Mouse (Mus musculus) ES-CJ7 (cell line): ENCODE data around the gene Lrp8.

Source experiments
- DNase-seq: peaks from one replicate; pipeline ENCODE4 v3.0.0; 2011; ENCODE audit warnings: low read depth, low spot score

Gene Lrp8

DNA sequence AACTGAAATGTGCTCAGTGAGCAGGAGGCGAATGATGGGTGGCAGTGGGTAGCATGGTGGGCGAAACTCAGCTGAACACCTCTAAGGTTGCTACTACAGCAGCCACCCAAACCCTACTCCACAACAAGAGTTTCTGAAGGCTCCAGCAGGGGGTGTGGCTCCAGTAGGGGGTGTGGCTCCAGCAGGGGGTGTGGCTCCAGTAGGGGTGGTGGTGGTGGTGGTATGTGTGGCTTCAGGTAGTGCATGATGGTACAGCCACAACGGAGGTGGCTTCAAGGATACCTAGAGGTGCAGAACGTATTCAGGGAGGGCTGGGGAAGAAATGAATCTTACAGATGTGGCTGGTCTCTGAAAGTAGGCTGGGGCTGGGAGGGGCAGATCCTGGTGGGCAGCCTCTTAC is 5.7 kb downstream of the Lrp8 start:
- peak; percentile 36 for DNase-seq

DNA sequence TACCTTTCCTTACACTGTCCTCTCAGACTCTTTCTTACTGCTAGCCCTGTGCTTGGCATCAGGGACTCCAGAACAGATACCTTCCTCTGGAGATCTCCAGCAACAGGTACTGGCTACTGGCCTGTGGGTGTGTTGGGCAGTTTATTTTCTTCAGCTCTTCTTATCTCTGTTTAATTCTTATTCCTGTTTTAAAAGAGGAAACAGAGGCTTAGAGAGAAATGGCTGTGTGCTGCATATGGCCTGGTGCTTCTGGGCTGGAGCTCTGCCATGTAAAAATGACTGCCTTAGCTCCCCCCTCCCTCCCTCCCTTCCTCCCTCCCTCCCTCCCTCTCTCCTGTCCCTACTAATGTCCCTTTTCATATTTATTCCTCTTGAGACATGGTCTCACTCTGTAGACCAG is 6.6 kb downstream of the Lrp8 start:
- DNase-seq = no peak

DNA sequence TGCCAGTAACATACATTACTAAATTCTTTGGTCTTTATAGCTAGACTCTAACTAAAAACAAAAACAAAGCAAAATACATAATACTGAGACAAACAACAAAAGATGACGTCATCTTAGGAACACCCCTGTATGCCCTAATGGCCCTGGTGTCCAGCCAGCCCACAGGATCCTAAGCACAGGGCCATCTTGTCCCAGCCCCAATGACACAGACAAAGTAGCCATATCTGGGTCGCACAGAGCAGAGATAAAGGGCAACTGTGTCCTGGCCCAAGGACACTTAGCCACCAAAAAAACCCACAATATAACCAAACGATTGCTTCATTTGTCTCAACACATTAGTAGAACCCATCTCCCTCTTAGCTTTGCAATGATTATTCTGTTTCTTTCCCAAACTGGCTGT is 8.9 kb downstream of the Lrp8 start:
- no peak for DNase-seq

DNA sequence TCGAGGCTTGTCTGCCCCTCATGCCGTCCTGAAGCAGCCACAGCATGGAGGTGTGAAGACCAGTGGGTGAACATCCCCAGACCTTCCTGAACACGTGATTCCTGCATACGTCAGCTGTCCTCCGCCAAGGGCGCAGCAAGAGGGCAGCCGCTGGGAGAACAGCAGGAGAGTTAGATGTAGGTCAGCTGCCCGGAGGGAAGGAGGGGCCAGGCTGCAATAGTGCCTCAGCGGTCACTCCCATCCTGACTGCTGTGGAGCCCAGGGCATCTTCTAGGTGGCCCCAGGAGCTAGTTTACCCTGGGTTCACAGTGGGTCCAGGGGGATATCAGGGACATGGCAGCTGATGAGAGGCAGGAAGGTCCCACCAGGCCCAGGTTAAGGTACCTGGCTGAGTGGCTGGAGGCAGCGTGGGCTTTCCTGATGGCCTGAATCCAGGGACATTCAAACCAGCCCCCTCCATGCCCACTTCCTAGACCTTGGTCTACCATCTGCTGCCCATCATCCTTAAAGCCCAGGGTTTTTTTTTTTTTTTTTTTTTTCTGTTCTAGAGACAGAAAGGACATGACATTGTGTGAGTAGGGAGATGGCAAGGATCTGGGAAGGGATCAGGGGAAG is 9.8 kb downstream of the Lrp8 start:
- no peak for DNase-seq

DNA sequence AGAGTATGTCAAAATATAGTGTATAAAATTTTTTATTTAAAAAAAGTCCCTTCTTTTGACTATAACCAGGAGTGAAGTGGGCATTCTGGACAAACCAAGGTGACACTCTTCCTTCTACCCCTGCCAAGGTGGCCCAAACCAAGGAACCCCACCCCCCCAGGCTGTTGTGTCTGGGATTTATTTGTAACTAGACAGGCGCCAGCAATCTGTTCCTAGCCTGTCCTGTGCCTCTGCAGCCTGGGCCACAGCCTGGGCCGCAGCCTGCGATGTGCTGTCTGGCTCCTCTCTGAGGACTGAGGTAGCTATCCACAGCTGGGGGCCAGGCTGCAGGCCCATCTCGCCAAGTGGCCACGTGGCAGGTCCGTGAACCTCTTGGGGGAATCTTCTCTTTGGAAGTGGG is 10.3 kb downstream of the Lrp8 start:
- DNase-seq = no peak

DNA sequence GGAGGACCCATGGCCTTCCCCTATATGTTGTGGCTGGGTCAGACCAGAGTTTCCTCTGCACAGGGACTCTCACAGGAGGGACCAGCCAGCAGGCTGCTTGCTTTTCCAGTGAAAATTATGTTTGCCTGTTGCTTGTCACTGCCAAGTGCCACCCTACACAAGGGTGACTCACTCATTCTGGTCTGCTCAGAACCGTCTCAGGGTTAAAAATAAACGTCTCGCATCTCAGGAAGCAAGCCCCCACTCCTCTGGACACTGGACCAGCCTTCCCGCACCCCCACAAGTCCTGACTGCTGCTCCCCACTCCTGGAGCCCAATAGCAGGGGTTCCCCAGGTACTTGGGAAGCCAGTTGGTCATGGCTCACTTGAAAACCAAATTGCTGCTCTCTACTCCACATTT is 14.4 kb downstream of the Lrp8 start:
- DNase-seq = no peak

DNA sequence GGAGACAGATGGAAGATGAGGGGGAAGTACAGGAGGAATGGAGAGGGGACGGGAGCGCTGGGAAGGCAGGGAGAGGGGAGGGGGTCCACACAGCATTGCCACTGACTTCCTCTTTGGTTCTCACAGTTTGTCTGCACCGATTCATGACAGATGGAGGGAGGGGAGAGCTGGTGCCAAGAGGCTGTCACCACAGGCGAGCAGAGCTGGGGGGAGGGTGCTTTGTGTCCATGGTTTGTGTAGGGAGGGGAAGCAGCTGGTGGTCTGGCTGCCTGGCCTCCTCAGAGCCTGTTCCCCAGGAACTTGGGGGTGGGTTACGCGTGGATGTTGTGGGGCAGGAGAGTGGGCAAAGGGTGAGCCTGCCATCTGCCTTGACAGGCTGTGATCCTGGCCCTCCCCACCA is 15.4 kb downstream of the Lrp8 start:
- no peak for DNase-seq

DNA sequence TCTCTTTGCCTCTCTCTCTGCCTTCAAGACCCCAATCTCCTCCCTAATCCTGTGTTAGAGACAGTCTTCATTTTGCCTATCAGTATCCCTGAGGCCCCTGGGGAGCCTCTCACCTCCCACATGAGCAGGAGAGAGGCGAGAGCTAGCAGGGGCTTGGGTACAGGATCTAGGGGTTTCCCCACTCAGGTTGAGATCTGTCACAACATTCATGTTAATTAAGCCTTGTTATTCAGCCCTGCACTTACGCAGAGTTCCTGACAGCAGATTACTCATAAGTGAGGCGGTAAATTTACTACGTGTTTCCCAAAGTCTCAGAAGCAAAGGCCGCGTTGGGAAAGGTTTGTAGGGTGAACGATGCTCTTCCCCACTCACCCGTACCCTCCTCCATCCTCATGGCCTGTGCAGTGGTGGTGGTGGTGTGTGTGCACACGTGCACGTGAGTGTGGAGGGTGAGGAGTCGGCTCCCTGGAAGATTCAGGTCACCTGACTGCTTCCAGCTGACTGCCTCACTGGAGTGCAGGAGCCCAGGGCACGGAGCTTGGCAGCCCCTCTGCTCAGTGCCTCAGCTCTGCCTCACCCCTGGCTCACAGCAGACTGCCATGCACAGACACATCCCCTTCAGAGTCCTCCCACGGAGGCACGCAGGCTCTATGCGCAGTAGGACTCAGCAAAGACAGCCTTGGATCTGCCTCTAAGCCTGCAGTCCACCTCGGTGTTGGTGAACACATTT is 18.1 kb downstream of the Lrp8 start:
- no peak for DNase-seq

DNA sequence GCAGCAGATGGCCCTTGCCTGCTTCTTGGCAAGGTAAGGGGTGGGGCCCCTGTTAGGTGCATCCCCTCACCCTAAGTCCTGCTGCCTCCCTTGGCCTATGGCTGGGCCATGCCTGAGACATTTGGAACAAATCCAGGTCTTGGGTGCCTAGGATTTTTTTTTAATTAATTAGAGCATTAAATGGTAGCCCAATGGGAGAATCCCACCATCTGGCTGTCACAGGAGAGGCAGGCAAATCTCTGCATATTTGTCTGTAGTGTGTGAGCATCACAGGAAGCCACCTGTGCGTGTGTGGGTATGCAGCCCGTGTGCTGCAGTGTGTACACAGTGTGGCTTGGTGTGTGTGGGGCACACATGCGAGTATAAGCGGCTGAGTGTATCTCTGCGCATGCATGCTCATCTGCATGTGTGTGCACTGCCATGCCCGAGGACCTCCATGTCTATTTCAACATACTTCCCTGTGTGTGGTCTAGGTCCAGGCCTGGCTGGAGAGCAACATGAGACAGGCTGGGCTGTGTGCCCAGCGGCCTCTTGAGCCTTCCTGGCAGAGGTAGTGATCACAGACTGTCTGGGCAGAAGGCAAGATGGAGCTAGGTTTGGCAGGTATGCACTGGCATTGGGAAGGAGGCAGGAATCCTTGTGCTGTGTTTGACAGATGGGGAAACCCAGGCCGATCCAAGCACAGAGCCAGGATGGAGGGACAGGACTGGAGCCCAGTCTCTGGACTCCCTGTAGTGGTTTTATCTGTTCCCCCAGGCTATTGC is 19.0 kb downstream of the Lrp8 start:
- no peak for DNase-seq

DNA sequence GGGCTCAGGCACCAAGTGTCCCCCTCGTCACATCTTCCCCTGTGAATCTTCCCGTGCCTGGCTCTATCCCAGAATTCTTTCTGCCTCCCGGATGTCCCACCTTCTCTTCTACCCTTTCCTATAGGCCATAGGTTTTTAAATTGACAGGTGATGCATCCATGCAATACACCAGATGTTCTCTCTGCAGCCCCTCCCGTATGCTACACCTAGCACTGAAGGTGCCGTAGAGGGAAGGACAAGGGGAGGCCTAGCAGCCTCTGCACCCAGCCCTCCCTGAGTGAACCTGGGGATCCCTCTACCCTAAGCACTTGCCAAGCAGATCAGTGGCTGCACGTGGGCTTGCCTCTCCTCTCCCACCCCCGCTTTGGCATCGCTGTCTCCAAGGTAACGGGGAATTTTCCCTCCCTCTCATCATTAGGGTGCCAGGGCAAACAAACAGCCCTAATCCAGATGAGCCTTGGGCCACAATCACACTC is 20.9 kb downstream of the Lrp8 start:
- DNase-seq = no peak

DNA sequence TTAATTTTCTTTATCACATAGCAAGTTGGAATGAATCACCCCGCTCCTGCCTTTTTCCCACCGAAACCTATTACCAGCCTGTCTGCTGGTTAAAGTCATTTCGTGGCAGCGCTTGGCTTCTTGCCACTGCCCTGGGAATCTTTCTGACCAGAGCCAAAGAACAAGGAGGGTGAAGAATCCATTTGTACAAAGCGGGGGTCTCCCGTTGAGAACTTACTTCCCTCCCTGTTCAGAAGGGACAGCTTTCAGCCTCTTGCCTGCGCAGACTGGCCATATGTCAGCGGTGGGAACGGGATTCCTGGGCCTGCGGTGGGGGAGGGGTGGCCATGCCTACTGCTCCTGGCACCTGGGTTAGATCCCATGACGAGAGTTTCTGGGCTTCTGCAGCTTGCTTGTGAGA is 21.4 kb downstream of the Lrp8 start:
- no peak for DNase-seq

DNA sequence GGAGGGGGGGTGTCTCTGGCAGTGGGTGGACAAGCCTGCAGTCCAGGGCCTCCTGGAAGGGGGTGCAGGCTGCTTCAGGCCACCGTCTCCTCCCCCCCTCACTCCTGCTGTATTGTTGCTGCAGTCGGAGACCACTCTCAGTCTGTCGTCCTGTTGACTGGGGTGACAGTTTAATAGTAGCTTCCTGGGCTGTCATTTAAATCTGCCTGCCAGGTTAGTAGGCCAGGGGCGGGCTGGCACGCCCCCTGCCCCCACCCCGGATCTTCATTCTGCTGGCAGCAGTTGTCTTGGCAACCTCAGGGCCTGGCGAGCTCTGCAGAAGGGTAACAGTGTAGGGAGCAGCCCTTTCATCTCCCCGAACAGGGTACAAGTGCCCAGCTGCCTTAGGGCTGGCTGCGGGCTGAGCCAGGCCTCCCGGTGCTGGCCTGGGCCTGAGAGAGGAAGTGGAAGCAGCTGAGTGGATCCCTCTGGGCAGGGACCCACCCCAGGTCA is 26.7 kb downstream of the Lrp8 start:
- no peak for DNase-seq

DNA sequence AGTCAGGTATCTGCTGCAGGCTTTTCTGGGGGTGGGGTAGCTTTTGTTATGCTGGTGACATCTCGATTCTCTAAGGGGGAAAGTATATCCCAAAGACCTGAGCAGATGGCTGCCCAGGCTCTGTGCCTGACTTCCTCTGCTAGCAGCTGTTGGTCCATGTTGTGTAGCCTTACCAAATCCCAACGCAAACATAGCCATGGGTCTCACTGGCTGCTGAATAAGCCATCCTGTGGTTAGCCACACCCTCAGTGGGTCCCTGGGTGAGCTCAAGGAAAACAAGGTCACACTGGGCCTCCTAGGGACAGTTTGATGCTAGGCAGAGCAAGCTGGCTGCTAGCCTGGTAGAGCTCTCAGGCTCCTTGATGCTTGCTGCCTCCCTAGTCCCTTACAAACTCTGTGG is 27.6 kb downstream of the Lrp8 start:
- no peak for DNase-seq

DNA sequence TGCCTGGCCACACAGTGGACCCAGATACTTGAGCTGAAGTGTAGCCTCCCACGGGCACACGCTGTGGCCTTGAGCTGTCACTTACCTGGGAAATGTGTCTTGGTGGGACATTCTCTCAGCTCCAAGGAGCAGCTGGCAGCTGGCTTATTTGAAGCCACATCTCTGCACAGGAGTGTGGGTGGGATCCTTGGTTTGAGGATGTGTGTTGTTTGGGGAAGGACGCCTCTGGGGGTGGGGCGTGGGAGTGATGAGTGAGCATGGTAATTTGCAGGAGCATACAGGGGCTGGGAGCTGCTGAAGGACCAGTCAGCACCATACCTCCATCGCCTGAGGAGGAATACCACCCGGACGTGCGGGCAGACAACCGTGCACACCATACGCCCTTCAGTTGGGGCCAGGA is 28.1 kb downstream of the Lrp8 start:
- no peak for DNase-seq

DNA sequence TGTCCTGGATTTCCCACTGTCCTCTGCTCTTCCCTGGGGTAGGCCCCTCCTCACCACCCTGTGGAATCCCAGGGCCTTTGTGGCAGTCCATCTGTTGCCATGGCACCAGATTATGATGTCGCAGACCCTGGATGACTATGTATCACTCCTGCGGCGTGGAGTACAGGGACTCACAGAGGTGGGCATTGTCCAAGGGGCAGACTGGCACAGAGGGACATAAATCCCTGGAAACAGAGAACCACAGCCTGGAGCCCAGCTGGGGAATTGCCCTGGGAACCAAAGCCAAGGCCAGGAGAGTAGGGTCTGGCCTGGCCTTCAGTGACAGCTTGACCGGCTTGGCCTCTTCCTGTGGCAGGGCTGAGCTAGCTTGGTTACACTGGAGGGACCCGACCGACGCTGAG is 28.8 kb downstream of the Lrp8 start:
- no peak for DNase-seq

DNA sequence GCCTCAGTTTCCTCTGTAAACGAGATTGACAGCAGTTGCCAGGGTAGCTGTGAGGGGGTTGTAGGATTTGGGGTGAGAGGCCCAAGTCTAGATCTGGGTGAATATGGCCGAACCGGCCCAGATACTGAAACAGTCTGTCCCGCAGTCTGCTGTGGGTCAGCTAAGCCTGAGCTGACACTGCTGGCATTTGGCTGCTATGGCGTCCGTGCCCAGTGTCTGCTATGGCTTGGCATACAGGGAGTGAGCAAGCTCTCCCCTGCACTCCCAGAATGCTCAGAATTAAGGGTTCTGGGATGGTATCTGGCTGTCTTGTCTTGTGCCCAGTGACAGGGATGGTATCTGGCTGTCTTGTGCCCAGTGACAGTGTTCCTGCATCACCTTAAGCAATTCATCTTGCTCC is 29.6 kb downstream of the Lrp8 start:
- no peak for DNase-seq

DNA sequence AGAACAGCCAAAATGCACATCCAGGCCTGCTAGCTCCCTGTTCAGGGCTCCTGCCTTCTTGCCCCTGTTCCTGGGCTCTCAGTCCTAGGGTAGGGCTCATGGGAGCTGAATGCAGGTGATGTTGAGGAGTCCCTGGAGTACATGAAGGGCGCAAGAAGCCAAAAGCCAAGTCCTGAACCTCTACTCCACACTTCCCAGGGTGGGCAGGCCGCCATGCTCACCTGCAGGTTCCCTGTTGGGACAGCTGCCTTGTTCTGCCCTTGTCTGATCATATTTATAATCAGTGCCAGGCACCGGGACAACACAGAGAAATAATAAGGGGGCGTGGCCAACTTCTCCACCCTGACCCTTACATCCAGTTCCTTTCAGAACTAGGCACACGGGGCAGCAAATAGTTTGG is 31.5 kb downstream of the Lrp8 start:
- DNase-seq = no peak

DNA sequence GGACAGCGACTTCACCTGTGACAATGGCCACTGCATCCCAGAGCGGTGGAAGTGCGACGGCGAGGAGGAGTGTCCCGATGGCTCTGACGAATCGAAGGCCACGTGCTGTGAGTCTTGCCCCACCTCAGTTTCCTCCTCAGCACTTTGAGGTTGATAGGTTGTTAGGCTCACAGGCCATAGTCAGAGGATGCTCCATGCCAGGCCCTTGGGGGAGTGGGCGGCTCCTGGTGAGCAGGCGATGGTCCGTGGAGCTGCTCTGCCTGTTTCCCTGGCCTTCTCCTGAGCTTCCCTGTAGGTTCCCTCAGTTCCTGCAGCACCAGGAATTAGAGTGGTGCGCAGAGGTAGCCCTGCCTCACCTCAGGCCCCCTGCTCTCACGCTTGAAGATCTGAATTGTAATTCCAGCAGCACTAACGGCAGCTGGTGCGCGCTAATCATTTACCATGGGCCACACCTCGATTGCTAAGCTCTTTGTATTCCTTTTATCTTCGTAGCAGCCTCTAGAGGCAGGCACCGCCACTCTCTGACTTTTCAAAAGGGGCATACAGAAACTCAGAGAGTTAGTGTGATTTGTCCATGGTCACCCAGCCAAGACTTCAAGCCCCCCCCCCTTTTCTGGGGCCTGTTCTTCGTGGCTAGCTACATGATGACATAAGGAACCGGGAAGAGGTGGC is 32.7 kb downstream of the Lrp8 start:
- DNase-seq = peak; percentile 56

DNA sequence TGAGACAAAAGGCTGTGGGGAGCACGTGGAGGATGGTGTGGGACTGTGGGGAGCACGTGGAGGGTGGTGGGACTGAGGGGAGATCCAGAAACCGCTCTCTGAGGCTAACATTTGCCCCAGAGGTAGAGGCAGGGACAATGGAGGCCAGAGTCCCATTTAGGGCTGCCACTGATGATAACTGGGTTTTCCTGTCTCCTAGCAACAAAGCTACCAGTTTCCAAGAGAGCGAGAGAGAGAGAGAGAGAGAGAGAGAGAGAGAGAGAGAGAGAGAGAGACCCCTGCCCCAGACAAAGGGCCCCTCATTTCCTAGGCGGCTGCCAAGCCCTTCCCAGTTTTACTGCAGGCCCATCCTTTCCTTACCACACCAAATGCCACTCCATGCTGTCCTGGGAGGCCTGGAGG is 33.4 kb downstream of the Lrp8 start:
- no peak for DNase-seq

DNA sequence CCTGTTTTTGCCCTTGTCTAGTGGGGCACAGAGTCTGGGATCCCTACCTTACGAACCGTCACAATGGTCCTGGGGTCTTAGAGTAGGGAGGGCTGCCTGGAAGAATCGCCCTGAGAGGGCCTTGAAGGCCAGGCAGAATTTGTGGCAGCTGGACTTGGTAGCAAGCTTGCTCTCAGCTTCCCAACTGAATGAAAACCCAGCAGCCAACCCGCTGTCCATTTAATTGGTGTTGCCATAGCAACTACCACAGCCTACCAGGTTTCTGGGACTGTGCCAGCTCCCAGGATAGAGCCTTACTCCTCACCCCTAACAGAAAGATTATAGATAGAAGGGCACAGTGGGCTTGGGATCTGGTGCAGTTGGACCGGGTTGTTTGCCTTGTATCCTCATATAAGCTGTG is 34.7 kb downstream of the Lrp8 start:
- no peak for DNase-seq

DNA sequence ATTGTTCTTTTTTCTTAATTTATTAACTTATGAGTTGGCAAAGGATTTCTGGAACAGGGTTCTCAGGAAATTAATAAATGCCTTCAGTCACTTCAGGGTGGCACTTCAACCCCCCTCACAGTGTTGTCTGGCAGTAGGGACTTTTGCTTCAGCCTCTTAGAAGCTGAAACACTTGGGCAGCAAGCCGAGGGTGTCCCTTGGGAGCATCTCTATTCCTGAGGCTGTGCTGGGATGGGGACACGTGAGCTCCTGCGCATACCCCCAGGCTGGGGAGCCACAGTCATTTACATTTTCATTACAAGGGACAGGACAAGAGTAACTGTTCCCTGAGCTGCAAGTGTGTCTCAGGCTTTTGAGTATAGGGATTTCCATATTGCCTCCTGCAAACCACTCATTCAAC is 35.8 kb downstream of the Lrp8 start:
- no peak for DNase-seq

DNA sequence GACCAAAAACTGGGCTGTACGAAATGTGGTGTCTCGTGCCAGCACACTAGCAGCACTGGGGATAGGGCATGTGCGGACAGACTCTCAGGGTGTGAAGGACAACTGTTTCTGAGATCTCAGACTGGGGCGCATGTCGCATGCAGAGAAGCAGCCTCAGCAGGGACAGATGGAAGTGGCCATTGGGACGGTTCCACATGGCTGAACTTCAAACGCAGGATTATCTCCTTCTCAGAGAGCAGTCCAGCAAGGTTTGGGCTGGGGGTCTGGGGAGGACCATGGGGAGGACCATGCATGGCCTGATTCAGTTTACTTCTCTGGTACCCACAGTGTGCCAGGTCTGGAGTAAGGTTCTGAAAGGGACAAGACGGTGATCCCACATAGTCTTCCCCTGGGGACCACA is 41.6 kb downstream of the Lrp8 start:
- DNase-seq = no peak
